Mouse (Mus musculus) olfactory bulb, adult 2 months (tissue): ENCODE measurements at regions not wholly inside any gene's neighbourhood (a gene's known extent, or its start where the extent isn't known, plus 50 kb on each side); places are given as distances from the start of the nearest gene placed in this dataset.

Experiments used
- CTCF ChIP-seq: fragments of 200-500 bp; IDR thresholded peaks from 2 replicates; pipeline ENCODE4 v1.5.1; 2012; ENCODE audit warnings: low read depth, mild to moderate bottlenecking, low read length, moderate library complexity; ENCODE audit not compliant: insufficient read depth
- POLR2A ChIP-seq: fragments of 200-500 bp; IDR thresholded peaks from 2 replicates; pipeline ENCODE4 v1.6.1; 2012; ENCODE audit warnings: mild to moderate bottlenecking, low read depth, low read length, moderate library complexity; ENCODE audit not compliant: insufficient read depth

DNA sequence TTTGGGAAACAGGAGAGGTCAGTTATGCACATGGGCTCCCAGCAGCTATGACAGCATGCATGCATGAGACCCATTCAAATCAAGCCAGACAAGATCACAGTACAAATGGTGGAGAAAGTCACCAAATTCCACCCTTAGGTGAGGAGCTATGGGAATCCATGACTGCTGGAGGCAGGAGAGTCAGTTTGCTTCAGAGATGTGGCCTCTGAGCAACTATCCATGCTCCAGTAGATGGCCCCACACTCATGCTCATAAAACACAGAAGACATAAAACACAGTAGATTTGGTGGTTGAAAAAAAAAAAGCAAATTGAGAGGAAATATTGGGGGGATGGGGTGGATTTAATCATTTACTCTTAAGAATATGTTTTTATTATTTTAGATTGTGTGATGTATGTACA is 159.2 kb upstream of the Plxnc1 start:
- TF ChIP-seq CTCF (no peak), POLR2A (no peak)
